Mouse (Mus musculus) kidney, adult 2 months (tissue): ENCODE measurements around the gene Ms4a14.

Experiments used
- CTCF ChIP-seq: fragments of 200-500 bp; conservative IDR thresholded peaks from 2 replicates; pipeline ENCODE4 v1.5.1; 2011; ENCODE audit warnings: low read depth, mild to moderate bottlenecking, control low read depth, low read length, moderate library complexity, mixed read lengths; ENCODE audit not compliant: insufficient read depth, insufficient read length
- POLR2A ChIP-seq: fragments of 200-500 bp; IDR thresholded peaks from one replicate; pipeline ENCODE4 v1.6.1; 2011; ENCODE audit warnings: low read depth, low read length, control low read depth

DNA sequence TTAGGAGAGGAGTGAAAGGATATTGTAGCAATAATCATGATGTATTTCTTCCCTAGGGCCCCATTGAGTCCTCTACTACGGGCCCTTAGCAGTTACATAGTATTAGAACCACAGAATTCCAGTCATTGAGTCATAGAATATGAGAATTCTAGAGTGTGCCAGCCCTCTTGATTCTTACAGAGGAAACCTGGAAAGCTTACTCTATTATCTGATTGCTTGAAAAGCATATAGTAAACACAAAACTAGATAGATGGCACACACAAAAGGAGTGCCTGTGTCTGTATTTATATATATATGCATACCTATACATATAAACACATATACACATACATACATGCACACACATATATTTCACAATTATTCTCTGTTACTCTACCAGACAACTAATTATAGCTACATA lies at the start of gene Ms4a14:
- TF ChIP-seq CTCF (no peak), POLR2A (no peak)
